Mouse (Mus musculus): ENCODE results near the gene Ube2q1. TPM values are rescaled to one million over a fixed set of nuclear protein-coding genes. Genes with fewer than 3 reads are reported as not detected.
A peak's percentile ranks its signal among the peaks of the same experiment; 100 is the strongest.

The Ube2q1 gene
- polyA plus RNA-seq, 1 experiment from 2014 or later = 21.9 TPM

GRCm38 (mm10) chr3:89821096-89821513 is 47.7 kb downstream of the Ube2q1 start:
- no peaks in the 10 kb centered on the region for H3K36me3 ChIP-seq (ENCODE audit: control insufficient read depth, insufficient read depth, low read length)
- no peaks in the 10 kb centered on the region for H3K9me3 ChIP-seq (ENCODE audit: control insufficient read depth, low read length)
- no peaks in the 10 kb centered on the region for H3K4me1 ChIP-seq (replicated peaks; ENCODE audit: control insufficient read depth, insufficient read depth, low read length)
- no peaks in the 10 kb centered on the region for H3K27me3 ChIP-seq (ENCODE audit: control insufficient read depth, insufficient read depth, low read length)
- 92% methylated on average over 11 of the region's 11 CpGs for WGBS
- no peak overlapping the region for H3K9ac ChIP-seq (ENCODE audit: low read depth, low read length)
- DNase-seq (ENCODE audit: low spot score) (no peak), ATAC-seq (ENCODE audit: low FRiP score) (no peak)
- H3K4me3 ChIP-seq (ENCODE audit: low read depth, low read length) = no peak overlapping the region
- no peak overlapping the region for H3K27ac ChIP-seq (ENCODE audit: low read depth, low read length)
- no peak overlapping the region for H3K4me2 ChIP-seq (replicated peaks; ENCODE audit: low read depth, low read length)

DNA sequence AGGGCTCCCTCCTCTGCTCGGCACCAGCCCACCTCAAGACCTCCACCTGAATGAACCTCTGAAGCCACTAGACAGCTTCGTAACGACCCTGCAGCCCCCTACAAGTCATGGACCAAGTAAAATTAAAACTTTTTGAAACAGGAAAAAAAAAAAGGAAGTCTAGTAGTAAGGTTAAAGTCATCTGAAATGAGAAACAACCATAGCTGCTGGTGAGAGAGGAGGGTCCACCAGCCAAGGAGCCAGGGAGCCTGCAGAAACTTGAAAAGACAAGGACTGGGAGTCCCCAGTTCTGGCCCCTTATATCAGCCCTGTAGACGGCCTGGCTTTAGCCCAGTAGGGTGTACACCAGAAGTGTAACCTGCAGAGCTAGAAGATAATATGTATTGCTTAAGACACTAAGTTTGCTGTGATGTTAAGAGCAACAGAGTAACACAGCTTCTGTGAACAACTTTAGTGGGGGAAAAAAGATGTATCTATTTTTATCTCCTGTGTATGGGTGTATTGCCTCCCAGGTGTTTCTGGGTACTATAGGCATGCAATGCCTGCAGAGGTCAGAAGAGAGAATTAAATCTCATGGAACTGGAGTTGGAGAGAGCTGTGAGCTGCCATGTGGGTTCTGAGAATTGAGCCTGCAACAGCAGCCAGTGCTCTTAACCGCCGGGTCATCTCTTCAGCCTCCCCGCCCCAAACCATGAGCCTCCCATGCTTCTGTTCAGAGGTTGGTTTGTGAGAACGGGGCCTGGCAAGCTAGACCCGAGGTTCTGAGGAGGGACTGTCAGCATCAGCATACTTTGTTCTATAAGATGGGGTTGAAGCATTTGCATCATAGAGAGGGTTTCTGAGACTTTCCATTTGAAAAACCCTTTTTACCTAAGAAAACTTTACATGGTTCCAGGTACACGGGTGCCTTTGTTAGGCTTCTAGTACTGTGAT is 48.4 kb downstream of the Ube2q1 start:
- H3K9me3 ChIP-seq (ENCODE audit: control insufficient read depth, low read length) = no peaks in the 10 kb centered on the region
- WGBS = 73% methylated on average over 10 of the region's 10 CpGs
- no peak overlapping the region for H3K4me2 ChIP-seq (replicated peaks; ENCODE audit: low read depth, low read length)
- no peak overlapping the region for H3K27ac ChIP-seq (ENCODE audit: low read depth, low read length)
- no peaks in the 10 kb centered on the region for H3K27me3 ChIP-seq (ENCODE audit: control insufficient read depth, insufficient read depth, low read length)
- H3K36me3 ChIP-seq (ENCODE audit: control insufficient read depth, insufficient read depth, low read length) = no peaks in the 10 kb centered on the region
- DNase-seq (ENCODE audit: low spot score) = no peak
- H3K9ac ChIP-seq (ENCODE audit: low read depth, low read length) = no peak overlapping the region
- H3K4me3 ChIP-seq (ENCODE audit: low read depth, low read length) = no peak overlapping the region
- H3K4me1 ChIP-seq (replicated peaks; ENCODE audit: control insufficient read depth, insufficient read depth, low read length) = no peaks in the 10 kb centered on the region
- no peak for ATAC-seq (ENCODE audit: low FRiP score)

GRCm38 (mm10) chr3:89823594-89823993 is 50.2 kb downstream of the Ube2q1 start:
- Histone ChIP-seq H3K4me3 (ENCODE audit: low read depth, low read length) (no peak overlapping the region), H3K36me3 (ENCODE audit: control insufficient read depth, insufficient read depth, low read length) (no peaks in the 10 kb centered on the region), H3K27ac (ENCODE audit: low read depth, low read length) (no peak overlapping the region), H3K4me2 (replicated peaks; ENCODE audit: low read depth, low read length) (no peak overlapping the region), H3K4me1 (replicated peaks; ENCODE audit: control insufficient read depth, insufficient read depth, low read length) (no peaks in the 10 kb centered on the region), H3K9ac (ENCODE audit: low read depth, low read length) (no peak overlapping the region), H3K27me3 (ENCODE audit: control insufficient read depth, insufficient read depth, low read length) (no peaks in the 10 kb centered on the region), H3K9me3 (ENCODE audit: control insufficient read depth, low read length) (no peaks in the 10 kb centered on the region)
- WGBS = 59% methylated on average over 2 of the region's 2 CpGs
- no peak for ATAC-seq (ENCODE audit: low FRiP score)
- DNase-seq (ENCODE audit: low spot score) = no peak

DNA sequence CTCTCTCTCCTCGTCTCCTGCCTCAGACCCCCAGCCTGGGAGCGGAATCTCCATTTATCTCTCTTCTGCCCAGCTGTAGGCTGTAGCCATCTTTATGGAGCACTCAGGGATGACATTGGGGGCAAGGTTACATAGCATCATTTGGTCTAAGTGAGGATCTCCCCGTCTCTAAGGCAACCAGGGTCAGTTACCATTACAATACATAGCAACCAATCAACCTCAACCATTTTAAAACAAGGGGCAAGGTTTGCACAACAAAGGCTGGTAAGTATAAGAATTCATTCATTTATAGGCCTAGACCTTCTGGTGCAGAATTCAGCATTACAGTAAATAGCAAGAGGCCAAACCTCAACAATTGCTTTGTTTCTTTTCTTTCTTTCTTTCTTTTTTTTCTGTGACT is 52.9 kb downstream of the Ube2q1 start:
- DNase-seq (ENCODE audit: low spot score) (no peak), ATAC-seq (ENCODE audit: low FRiP score) (no peak)
- Histone ChIP-seq H3K27ac (ENCODE audit: low read depth, low read length) (no peak overlapping the region), H3K9ac (ENCODE audit: low read depth, low read length) (no peak overlapping the region), H3K27me3 (ENCODE audit: control insufficient read depth, insufficient read depth, low read length) (peaks cover 22% of the 10 kb centered on the region), H3K36me3 (ENCODE audit: control insufficient read depth, insufficient read depth, low read length) (no peaks in the 10 kb centered on the region), H3K9me3 (ENCODE audit: control insufficient read depth, low read length) (no peaks in the 10 kb centered on the region), H3K4me2 (replicated peaks; ENCODE audit: low read depth, low read length) (no peak overlapping the region), H3K4me1 (replicated peaks; ENCODE audit: control insufficient read depth, insufficient read depth, low read length) (0 out of 2 replicates have a peak, but pooled peaks cover 2% of the 10 kb centered on the region), H3K4me3 (ENCODE audit: low read depth, low read length) (no peak overlapping the region)
- WGBS = 81% methylated on average over 3 of the region's 3 CpGs

GRCm38 (mm10) chr3:89830815-89831591 is 57.6 kb downstream of the Ube2q1 start, which contains the start of gene She:
Gene She (plus strand): TSS chr3:89831370.
- no peak within 1 kb of the TSS for H3K27ac ChIP-seq (ENCODE audit: low read depth, low read length)

More at GRCm38 (mm10) chr3:89830815-89831591, 57.6 kb downstream of the Ube2q1 start, which contains the start of gene She:
- Histone ChIP-seq H3K4me2 (replicated peaks; ENCODE audit: low read depth, low read length) (peak within 1 kb of the TSS; percentile 49), H3K27me3 (ENCODE audit: control insufficient read depth, insufficient read depth, low read length) (peaks cover 46% of the 10 kb centered on the region), H3K9ac (ENCODE audit: low read depth, low read length) (peak within 1 kb of the TSS; percentile 2; the same call in 1 of the 2 replicates), H3K4me1 (replicated peaks; ENCODE audit: control insufficient read depth, insufficient read depth, low read length) (0 out of 2 replicates have a peak, but pooled peaks cover 5% of the 10 kb centered on the region), H3K4me3 (ENCODE audit: low read depth, low read length) (peak within 1 kb of the TSS; percentile 37), H3K9me3 (ENCODE audit: control insufficient read depth, low read length) (no peaks in the 10 kb centered on the region), H3K36me3 (ENCODE audit: control insufficient read depth, insufficient read depth, low read length) (no peaks in the 10 kb centered on the region)
- WGBS = 3% methylated on average over 89 of the region's 96 CpGs
- DNase-seq (ENCODE audit: low spot score) (peak; percentile 50), ATAC-seq (ENCODE audit: low FRiP score) (no peak)

Other genes starting within 250 kb of the Ube2q1 start
- gene Adar, start 58.6 kb upstream of the Ube2q1 start, polyA plus RNA-seq (2014; fragmentation: Nextera tagmentation; extraction: Ambion mirVana) = 15.1 and 16.4 TPM in 2 replicates
- 12.0 and 17.7 TPM in 2 replicates for gene Chrnb2, start 9.0 kb upstream of the Ube2q1 start, polyA plus RNA-seq (2014; fragmentation: Nextera tagmentation; extraction: Ambion mirVana)
- 2.2 TPM in 2 replicates for gene She, start 57.8 kb downstream of the Ube2q1 start, polyA plus RNA-seq (2014; fragmentation: Nextera tagmentation; extraction: Ambion mirVana)
- gene Il6ra, start 139.6 kb downstream of the Ube2q1 start, polyA plus RNA-seq (2014; fragmentation: Nextera tagmentation; extraction: Ambion mirVana) = 0.18 and 0.22 TPM in 2 replicates
- 12.0 and 19.1 TPM in 2 replicates for gene Atp8b2, start 189.9 kb downstream of the Ube2q1 start, polyA plus RNA-seq (2014; fragmentation: Nextera tagmentation; extraction: Ambion mirVana)
- gene Hax1, start 225.2 kb downstream of the Ube2q1 start, polyA plus RNA-seq (2014; fragmentation: Nextera tagmentation; extraction: Ambion mirVana) = 178 and 182 TPM in 2 replicates

All from hindbrain, embryonic 11.5 days (tissue).